Mouse (Mus musculus) cerebellum, postnatal 25 days (tissue): ENCODE measurements around the gene Igf2bp2.

ENCODE experiments used
- DNase-seq, 2 experiments: peaks; one replicate each; pipeline ENCODE4 v3.0.0; 2021; ENCODE audit warnings: mixed read lengths in 2 of 2

Igf2bp2 gene

GRCm38 (mm10) chr16:22097659-22098058 lies 65.4 kb downstream of the Igf2bp2 start:
- peak; percentile 20 to 48 for DNase-seq

GRCm38 (mm10) chr16:22095751-22096150 lies 67.3 kb downstream of the Igf2bp2 start:
- no peak for DNase-seq

- no peak for DNase-seq
Measured at GRCm38 (mm10) chr16:22091255-22091783, 71.8 kb downstream of the Igf2bp2 start.

GRCm38 (mm10) chr16:22085411-22085810 lies 77.7 kb downstream of the Igf2bp2 start:
- peak in 1 of 2 experiments; percentile 22 for DNase-seq

GRCm38 (mm10) chr16:22080125-22080710 lies 82.9 kb downstream of the Igf2bp2 start:
- DNase-seq, result no peak

- DNase-seq, result no peak
Measured at GRCm38 (mm10) chr16:22076620-22076941, 86.5 kb downstream of the Igf2bp2 start.

- DNase-seq, result no peak
Measured at GRCm38 (mm10) chr16:22075829-22076619, 87.1 kb downstream of the Igf2bp2 start.

- no peak for DNase-seq
Measured at GRCm38 (mm10) chr16:22075067-22075466, 88.0 kb downstream of the Igf2bp2 start.

GRCm38 (mm10) chr16:22071361-22071760 lies 91.7 kb downstream of the Igf2bp2 start:
- DNase-seq, result no peak

GRCm38 (mm10) chr16:22067406-22067805 lies 95.7 kb downstream of the Igf2bp2 start:
- no peak for DNase-seq

- no peak for DNase-seq
Measured at GRCm38 (mm10) chr16:22065536-22065935, 97.6 kb downstream of the Igf2bp2 start.

GRCm38 (mm10) chr16:22062284-22062683 lies 100.8 kb downstream of the Igf2bp2 start:
- no peak for DNase-seq

GRCm38 (mm10) chr16:22061555-22062160 lies 101.4 kb downstream of the Igf2bp2 start:
- no peak for DNase-seq

- peak; percentile 26 to 40 for DNase-seq
Measured at GRCm38 (mm10) chr16:22060416-22060815, 102.7 kb downstream of the Igf2bp2 start.

GRCm38 (mm10) chr16:22058871-22059270 lies 104.2 kb downstream of the Igf2bp2 start:
- DNase-seq, result no peak

GRCm38 (mm10) chr16:22057498-22057897 lies 105.6 kb downstream of the Igf2bp2 start:
- no peak for DNase-seq

GRCm38 (mm10) chr16:22053411-22053810 lies 109.7 kb downstream of the Igf2bp2 start:
- no peak for DNase-seq

- DNase-seq, result no peak
Measured at GRCm38 (mm10) chr16:22046739-22047366, 116.2 kb downstream of the Igf2bp2 start.

- DNase-seq, result no peak
Measured at GRCm38 (mm10) chr16:22045930-22046329, 117.2 kb downstream of the Igf2bp2 start.

GRCm38 (mm10) chr16:22043830-22044229 lies 119.3 kb downstream of the Igf2bp2 start:
- no peak for DNase-seq

GRCm38 (mm10) chr16:22039978-22040377 lies 123.1 kb downstream of the Igf2bp2 start:
- DNase-seq, result no peak

GRCm38 (mm10) chr16:22038554-22038953 lies 124.5 kb downstream of the Igf2bp2 start:
- DNase-seq, result no peak

GRCm38 (mm10) chr16:22027474-22027873 lies 135.6 kb downstream of the Igf2bp2 start:
- DNase-seq, result no peak
